ENCODE assay signal across 22 mouse cellular contexts in genomic region chr14:34417501-34417900, GRCm38 (mm10). TPM values are rescaled to one million over a fixed set of nuclear protein-coding genes. Genes with fewer than 3 reads are reported as not detected.
DNase-seq lines count a peak whose midpoint lies in the region; ATAC-seq and TF ChIP-seq lines count a peak whose summit lies in the region.
"Had no signal": no experiment of that assay in that cellular context is flagged by ENCODE, and none has a peak within 500 bp of the region (broad histone marks: within the 10 kb centered on the region; RNA-seq: fewer than 3 reads in every experiment).

No protein-coding gene starts in this region.

- no peak overlapping the region for H3K9ac ChIP-seq in embryonic facial prominence, embryonic 14.5 days (ENCODE audit: low read depth, low read length)
- H3K9ac ChIP-seq in limb, embryonic 14.5 days (ENCODE audit: low read depth, low read length, severe bottlenecking): no peak overlapping the region
- H3K9ac ChIP-seq: embryonic facial prominence, embryonic 13.5 days; forebrain, embryonic 13.5 days; hindbrain, embryonic 13.5 days; intestine, embryonic 15.5 days had no signal

- ATAC-seq in embryonic facial prominence, embryonic 14.5 days (ENCODE audit: low read depth): peak; percentile 74
- peak; percentile 72; the same call in 1 of the 2 replicates for ATAC-seq in limb, embryonic 14.5 days (ENCODE audit: low FRiP score, low read depth)
- ATAC-seq: activated CD4-positive, CD25-positive, alpha-beta regulatory T cell, adult 4 months; forebrain, embryonic 13.5 days; forebrain, embryonic 16.5 days; hindbrain, embryonic 16.5 days; intestine, embryonic 15.5 days had no signal

- H3K27me3 ChIP-seq in embryonic facial prominence, embryonic 14.5 days (replicated peaks; ENCODE audit: control insufficient read depth, insufficient read depth, low read length): no peaks in the 10 kb centered on the region
- H3K27me3 ChIP-seq in embryonic facial prominence, embryonic 10.5 days (replicated peaks; ENCODE audit: low read depth, poor library complexity, severe bottlenecking): no peaks in the 10 kb centered on the region
- H3K27me3 ChIP-seq in limb, embryonic 14.5 days (ENCODE audit: control insufficient read depth, insufficient read depth, low read length): no peaks in the 10 kb centered on the region
- no peaks in the 10 kb centered on the region for H3K27me3 ChIP-seq in limb, embryonic 10.5 days (ENCODE audit: low read depth, poor library complexity, severe bottlenecking)
- H3K27me3 ChIP-seq: embryonic facial prominence, embryonic 13.5 days; forebrain, embryonic 13.5 days; hindbrain, embryonic 13.5 days; intestine, embryonic 15.5 days had no signal

- 75% methylated on average over 5 of the region's 5 CpGs for WGBS in embryonic facial prominence, embryonic 14.5 days
- 84% methylated on average over 5 of the region's 5 CpGs for WGBS in embryonic facial prominence, embryonic 10.5 days
- WGBS in limb, embryonic 14.5 days: 84% methylated on average over 5 of the region's 5 CpGs
- 92% methylated on average over 5 of the region's 5 CpGs for WGBS in limb, embryonic 10.5 days

- H3K9me3 ChIP-seq in embryonic facial prominence, embryonic 14.5 days (ENCODE audit: control insufficient read depth, low read length): no peaks in the 10 kb centered on the region
- H3K9me3 ChIP-seq in embryonic facial prominence, embryonic 10.5 days: no peaks in the 10 kb centered on the region
- no peaks in the 10 kb centered on the region for H3K9me3 ChIP-seq in limb, embryonic 14.5 days (ENCODE audit: control insufficient read depth, low read length)
- no peaks in the 10 kb centered on the region for H3K9me3 ChIP-seq in limb, embryonic 10.5 days (replicated peaks)
- H3K9me3 ChIP-seq: embryonic facial prominence, embryonic 13.5 days; forebrain, embryonic 13.5 days; hindbrain, embryonic 10.5 days; hindbrain, embryonic 13.5 days; intestine, embryonic 15.5 days had no signal

- no peak overlapping the region for H3K27ac ChIP-seq in embryonic facial prominence, embryonic 14.5 days (replicated peaks; ENCODE audit: low read depth, low read length)
- H3K27ac ChIP-seq in embryonic facial prominence, embryonic 10.5 days (replicated peaks): no peak overlapping the region
- no peak overlapping the region for H3K27ac ChIP-seq in limb, embryonic 14.5 days (replicated peaks; ENCODE audit: low read depth, low read length)
- H3K27ac ChIP-seq in limb, embryonic 10.5 days: no peak overlapping the region
- H3K27ac ChIP-seq: embryonic facial prominence, embryonic 13.5 days; forebrain, embryonic 13.5 days; hindbrain, embryonic 10.5 days; hindbrain, embryonic 13.5 days; intestine, embryonic 15.5 days had no signal

- no peak overlapping the region for H3K4me2 ChIP-seq in embryonic facial prominence, embryonic 14.5 days (ENCODE audit: low read depth, low read length)
- H3K4me2 ChIP-seq in limb, embryonic 14.5 days (replicated peaks; ENCODE audit: low read depth, low read length, severe bottlenecking): no peak overlapping the region
- H3K4me2 ChIP-seq: embryonic facial prominence, embryonic 13.5 days; forebrain, embryonic 13.5 days; heart, embryonic 11.5 days; hindbrain, embryonic 13.5 days; intestine, embryonic 15.5 days had no signal

- no peak for TF ChIP-seq POLR2A in limb, embryonic 14.5 days (IDR thresholded peaks at IDR 0.05; ENCODE audit: borderline replicate concordance, extremely low read depth, insufficient read depth, insufficient read length)

- peaks cover 86% of the 10 kb centered on the region for H3K36me3 ChIP-seq in embryonic facial prominence, embryonic 14.5 days (ENCODE audit: control insufficient read depth, insufficient read depth, low read length)
- peaks cover 95% of the 10 kb centered on the region for H3K36me3 ChIP-seq in embryonic facial prominence, embryonic 10.5 days (replicated peaks)
- peaks cover 78% of the 10 kb centered on the region for H3K36me3 ChIP-seq in limb, embryonic 14.5 days (ENCODE audit: control insufficient read depth, insufficient read depth, low read length)
- peaks cover 92% of the 10 kb centered on the region for H3K36me3 ChIP-seq in limb, embryonic 10.5 days

- no peaks in the 10 kb centered on the region for H3K4me1 ChIP-seq in embryonic facial prominence, embryonic 14.5 days (ENCODE audit: control insufficient read depth, insufficient read depth, low read length)
- H3K4me1 ChIP-seq in embryonic facial prominence, embryonic 10.5 days: no peaks in the 10 kb centered on the region
- no peaks in the 10 kb centered on the region for H3K4me1 ChIP-seq in limb, embryonic 14.5 days (ENCODE audit: control insufficient read depth, insufficient read depth, low read length)
- H3K4me1 ChIP-seq in limb, embryonic 10.5 days: no peaks in the 10 kb centered on the region
- H3K4me1 ChIP-seq: embryonic facial prominence, embryonic 13.5 days; forebrain, embryonic 13.5 days; hindbrain, embryonic 10.5 days; hindbrain, embryonic 13.5 days; intestine, embryonic 15.5 days had no signal

- H3K4me3 ChIP-seq in embryonic facial prominence, embryonic 14.5 days (ENCODE audit: low read depth, low read length): no peak overlapping the region
- H3K4me3 ChIP-seq in embryonic facial prominence, embryonic 10.5 days: no peak overlapping the region
- no peak overlapping the region for H3K4me3 ChIP-seq in limb, embryonic 14.5 days (replicated peaks; ENCODE audit: low read length)
- H3K4me3 ChIP-seq in limb, embryonic 10.5 days: no peak overlapping the region
- H3K4me3 ChIP-seq: embryonic facial prominence, embryonic 13.5 days; forebrain, embryonic 13.5 days; hindbrain, embryonic 10.5 days; hindbrain, embryonic 13.5 days; intestine, embryonic 15.5 days had no signal

- DNase-seq in embryonic facial prominence, embryonic 14.5 days (ENCODE audit: low spot score): peak; percentile 62
- DNase-seq in embryonic facial prominence, embryonic 10.5 days (ENCODE audit: low spot score): no peak
- no peak for DNase-seq in limb, embryonic 14.5 days (ENCODE audit: low spot score)
- no peak for DNase-seq in limb, embryonic 10.5 days (ENCODE audit: low spot score)
- peak; percentile 35 for DNase-seq in retina, embryonic 14.5 days (ENCODE audit: low spot score)
- no peak for DNase-seq in embryo, embryonic 10 days (ENCODE audit: low spot score)
- DNase-seq: adrenal gland, adult 8-10 months; adrenal gland, postnatal 25 days; cerebellum, adult 18-20 months; cerebellum, adult 9-10 months; cerebellum, postnatal 14 days; gastrocnemius, postnatal 10 days; gastrocnemius, postnatal 36 days had no signal

RNA-seq across cellular contexts. Expression of gene Mmrn2, which starts 42.2 kb away (rescaled TPM):
- polyA plus RNA-seq in embryonic facial prominence, embryonic 14.5 days (2014; fragmentation: Nextera tagmentation; extraction: Ambion mirVana): 8.2 and 8.6 TPM in 2 replicates
- 6.4 and 7.8 TPM in 2 replicates for polyA plus RNA-seq in embryonic facial prominence, embryonic 10.5 days (2016; fragmentation: Nextera tagmentation; extraction: Ambion mirVana)
- polyA plus RNA-seq in limb, embryonic 14.5 days (2012; rRNA removed): 4.5 and 4.7 TPM in 2 replicates
- 6.9 and 7.7 TPM in 2 replicates for polyA plus RNA-seq in limb, embryonic 14.5 days (2014; fragmentation: Nextera tagmentation; extraction: Ambion mirVana)
- polyA plus RNA-seq in limb, embryonic 10.5 days (2016; fragmentation: Nextera tagmentation; extraction: Ambion mirVana): 6.9 and 7.8 TPM in 2 replicates
- polyA plus RNA-seq: activated CD4-positive, CD25-positive, alpha-beta regulatory T cell, adult 4 months had no signal

RNA-seq across cellular contexts. Expression of gene Sncg, which starts 42.9 kb away (rescaled TPM):
- 74.9 and 76.8 TPM in 2 replicates for polyA plus RNA-seq in embryonic facial prominence, embryonic 14.5 days (2014; fragmentation: Nextera tagmentation; extraction: Ambion mirVana)
- polyA plus RNA-seq in embryonic facial prominence, embryonic 10.5 days (2016; fragmentation: Nextera tagmentation; extraction: Ambion mirVana): 21.9 and 44.5 TPM in 2 replicates
- polyA plus RNA-seq in limb, embryonic 14.5 days (2012; rRNA removed): 2.1 and 3.8 TPM in 2 replicates
- polyA plus RNA-seq in limb, embryonic 14.5 days (2014; fragmentation: Nextera tagmentation; extraction: Ambion mirVana): 3.0 and 3.6 TPM in 2 replicates
- polyA plus RNA-seq in limb, embryonic 10.5 days (2016; fragmentation: Nextera tagmentation; extraction: Ambion mirVana): 2.0 and 3.8 TPM in 2 replicates
- polyA plus RNA-seq: activated CD4-positive, CD25-positive, alpha-beta regulatory T cell, adult 4 months had no signal

Comparison
In these comparisons a context has a peak if more than half of its experiments do, and no peak if none do; other contexts are left out.
1. DNase-seq: peak in embryonic facial prominence, embryonic 14.5 days (single experiment) and retina, embryonic 14.5 days (single experiment); none in embryonic facial prominence, embryonic 10.5 days (single experiment), limb, embryonic 14.5 days (single experiment), limb, embryonic 10.5 days (single experiment) and embryo, embryonic 10 days (single experiment).